Mouse (Mus musculus): ENCODE measurements at regions not wholly inside any gene's neighbourhood (a gene's known extent, or its start where the extent isn't known, plus 50 kb on each side); places are given as distances from the start of the nearest gene placed in this dataset.

- Histone ChIP-seq H3K4me2 (ENCODE audit: low read depth, low read length) (no peak overlapping the region), H3K4me3 (ENCODE audit: low read length) (no peak overlapping the region), H3K4me1 (ENCODE audit: control insufficient read depth, insufficient read depth, low read length) (no peaks in the 10 kb centered on the region), H3K27ac (ENCODE audit: low read length) (no peak overlapping the region), H3K9me3 (replicated peaks; ENCODE audit: control insufficient read depth, low read length) (no peaks in the 10 kb centered on the region), H3K27me3 (ENCODE audit: control insufficient read depth, insufficient read depth, low read length) (no peaks in the 10 kb centered on the region), H3K9ac (ENCODE audit: low read length) (no peak overlapping the region), H3K36me3 (ENCODE audit: control insufficient read depth, insufficient read depth) (no peaks in the 10 kb centered on the region)
- no peak for ATAC-seq (replicated peaks; ENCODE audit: extremely low read depth, insufficient read depth, low FRiP score)
- WGBS, result 32% methylated on average over 7 of the region's 7 CpGs
Observed at GRCm38 (mm10) chr9:27617096-27617839, 173.3 kb upstream of the Opcml start.

GRCm38 (mm10) chr9:27634901-27635300 lies 155.7 kb upstream of the Opcml start:
- H3K4me3 ChIP-seq (ENCODE audit: low read length), result no peak overlapping the region
- WGBS, result 55% methylated on average over 6 of the region's 6 CpGs
- no peaks in the 10 kb centered on the region for H3K27me3 ChIP-seq (ENCODE audit: control insufficient read depth, insufficient read depth, low read length)
- no peak overlapping the region for H3K27ac ChIP-seq (ENCODE audit: low read length)
- H3K4me2 ChIP-seq (ENCODE audit: low read depth, low read length), result no peak overlapping the region
- no peak overlapping the region for H3K9ac ChIP-seq (ENCODE audit: low read length)
- no peaks in the 10 kb centered on the region for H3K36me3 ChIP-seq (ENCODE audit: control insufficient read depth, insufficient read depth)
- ATAC-seq (replicated peaks; ENCODE audit: extremely low read depth, insufficient read depth, low FRiP score), result no peak
- no peaks in the 10 kb centered on the region for H3K4me1 ChIP-seq (ENCODE audit: control insufficient read depth, insufficient read depth, low read length)
- H3K9me3 ChIP-seq (replicated peaks; ENCODE audit: control insufficient read depth, low read length), result no peaks in the 10 kb centered on the region

GRCm38 (mm10) chr9:27640611-27641010 lies 150.0 kb upstream of the Opcml start:
- peaks cover 12% of the 10 kb centered on the region; the same call in 1 of the 2 replicates for H3K4me1 ChIP-seq (ENCODE audit: control insufficient read depth, insufficient read depth, low read length)
- H3K4me2 ChIP-seq (ENCODE audit: low read depth, low read length), result no peak overlapping the region
- H3K9me3 ChIP-seq (replicated peaks; ENCODE audit: control insufficient read depth, low read length), result no peaks in the 10 kb centered on the region
- ATAC-seq (replicated peaks; ENCODE audit: extremely low read depth, insufficient read depth, low FRiP score), result no peak
- H3K27me3 ChIP-seq (ENCODE audit: control insufficient read depth, insufficient read depth, low read length), result no peaks in the 10 kb centered on the region
- no peak overlapping the region for H3K27ac ChIP-seq (ENCODE audit: low read length)
- H3K9ac ChIP-seq (ENCODE audit: low read length), result no peak overlapping the region
- H3K36me3 ChIP-seq (ENCODE audit: control insufficient read depth, insufficient read depth), result no peaks in the 10 kb centered on the region
- H3K4me3 ChIP-seq (ENCODE audit: low read length), result no peak overlapping the region

- Histone ChIP-seq H3K36me3 (ENCODE audit: control insufficient read depth, insufficient read depth) (no peaks in the 10 kb centered on the region), H3K4me2 (ENCODE audit: low read depth, low read length) (no peak overlapping the region), H3K4me3 (ENCODE audit: low read length) (no peak overlapping the region), H3K9ac (ENCODE audit: low read length) (no peak overlapping the region), H3K4me1 (ENCODE audit: control insufficient read depth, insufficient read depth, low read length) (peaks cover 12% of the 10 kb centered on the region; the same call in 1 of the 2 replicates), H3K27ac (ENCODE audit: low read length) (peak overlapping the region; percentile 32; the same call in 1 of the 2 replicates), H3K27me3 (ENCODE audit: control insufficient read depth, insufficient read depth, low read length) (no peaks in the 10 kb centered on the region), H3K9me3 (replicated peaks; ENCODE audit: control insufficient read depth, low read length) (no peaks in the 10 kb centered on the region)
- no peak; the same call in 1 of the 2 replicates for ATAC-seq (replicated peaks; ENCODE audit: extremely low read depth, insufficient read depth, low FRiP score)
- WGBS, result 10% methylated on average over 1 of the region's 1 CpGs
Observed at GRCm38 (mm10) chr9:27643312-27643711, 147.3 kb upstream of the Opcml start.

- Histone ChIP-seq H3K4me1 (ENCODE audit: control insufficient read depth, insufficient read depth, low read length) (peaks cover 12% of the 10 kb centered on the region; the same call in 1 of the 2 replicates), H3K9me3 (replicated peaks; ENCODE audit: control insufficient read depth, low read length) (no peaks in the 10 kb centered on the region), H3K4me2 (ENCODE audit: low read depth, low read length) (no peak overlapping the region), H3K9ac (ENCODE audit: low read length) (no peak overlapping the region), H3K36me3 (ENCODE audit: control insufficient read depth, insufficient read depth) (no peaks in the 10 kb centered on the region), H3K27ac (ENCODE audit: low read length) (0 out of 2 replicates have a peak overlapping the region, but pooled peaks have one; percentile 17), H3K27me3 (ENCODE audit: control insufficient read depth, insufficient read depth, low read length) (no peaks in the 10 kb centered on the region), H3K4me3 (ENCODE audit: low read length) (no peak overlapping the region)
- no peak for ATAC-seq (replicated peaks; ENCODE audit: extremely low read depth, insufficient read depth, low FRiP score)
Observed at GRCm38 (mm10) chr9:27643916-27644315, 146.7 kb upstream of the Opcml start.

GRCm38 (mm10) chr9:27645435-27645834 lies 145.1 kb upstream of the Opcml start:
- Histone ChIP-seq H3K9ac (ENCODE audit: low read length) (no peak overlapping the region), H3K4me2 (ENCODE audit: low read depth, low read length) (no peak overlapping the region), H3K4me3 (ENCODE audit: low read length) (no peak overlapping the region), H3K36me3 (ENCODE audit: control insufficient read depth, insufficient read depth) (no peaks in the 10 kb centered on the region), H3K9me3 (replicated peaks; ENCODE audit: control insufficient read depth, low read length) (no peaks in the 10 kb centered on the region), H3K4me1 (ENCODE audit: control insufficient read depth, insufficient read depth, low read length) (peaks cover 12% of the 10 kb centered on the region; the same call in 1 of the 2 replicates), H3K27me3 (ENCODE audit: control insufficient read depth, insufficient read depth, low read length) (no peaks in the 10 kb centered on the region), H3K27ac (ENCODE audit: low read length) (no peak overlapping the region)
- no peak for ATAC-seq (replicated peaks; ENCODE audit: extremely low read depth, insufficient read depth, low FRiP score)
- 61% methylated on average over 5 of the region's 5 CpGs for WGBS

GRCm38 (mm10) chr9:27646100-27646499 lies 144.5 kb upstream of the Opcml start:
- no peak overlapping the region for H3K4me2 ChIP-seq (ENCODE audit: low read depth, low read length)
- no peaks in the 10 kb centered on the region for H3K9me3 ChIP-seq (replicated peaks; ENCODE audit: control insufficient read depth, low read length)
- ATAC-seq (replicated peaks; ENCODE audit: extremely low read depth, insufficient read depth, low FRiP score), result no peak
- H3K4me1 ChIP-seq (ENCODE audit: control insufficient read depth, insufficient read depth, low read length), result peaks cover 12% of the 10 kb centered on the region; the same call in 1 of the 2 replicates
- no peak overlapping the region for H3K4me3 ChIP-seq (ENCODE audit: low read length)
- 92% methylated on average over 7 of the region's 8 CpGs for WGBS
- H3K9ac ChIP-seq (ENCODE audit: low read length), result no peak overlapping the region
- H3K36me3 ChIP-seq (ENCODE audit: control insufficient read depth, insufficient read depth), result no peaks in the 10 kb centered on the region
- no peaks in the 10 kb centered on the region for H3K27me3 ChIP-seq (ENCODE audit: control insufficient read depth, insufficient read depth, low read length)
- no peak overlapping the region for H3K27ac ChIP-seq (ENCODE audit: low read length)

- H3K9ac ChIP-seq (ENCODE audit: low read length), result no peak overlapping the region
- H3K4me1 ChIP-seq (ENCODE audit: control insufficient read depth, insufficient read depth, low read length), result peaks cover 12% of the 10 kb centered on the region; the same call in 1 of the 2 replicates
- H3K27ac ChIP-seq (ENCODE audit: low read length), result no peak overlapping the region
- H3K9me3 ChIP-seq (replicated peaks; ENCODE audit: control insufficient read depth, low read length), result no peaks in the 10 kb centered on the region
- no peaks in the 10 kb centered on the region for H3K36me3 ChIP-seq (ENCODE audit: control insufficient read depth, insufficient read depth)
- no peak overlapping the region for H3K4me3 ChIP-seq (ENCODE audit: low read length)
- no peak for ATAC-seq (replicated peaks; ENCODE audit: extremely low read depth, insufficient read depth, low FRiP score)
- no peak overlapping the region for H3K4me2 ChIP-seq (ENCODE audit: low read depth, low read length)
- WGBS, result 52% methylated on average over 10 of the region's 10 CpGs
- no peaks in the 10 kb centered on the region for H3K27me3 ChIP-seq (ENCODE audit: control insufficient read depth, insufficient read depth, low read length)
Observed at GRCm38 (mm10) chr9:27646956-27647355, 143.6 kb upstream of the Opcml start.

GRCm38 (mm10) chr9:27658001-27658400 lies 132.6 kb upstream of the Opcml start:
- Histone ChIP-seq H3K36me3 (ENCODE audit: control insufficient read depth, insufficient read depth) (no peaks in the 10 kb centered on the region), H3K27ac (ENCODE audit: low read length) (no peak overlapping the region), H3K27me3 (ENCODE audit: control insufficient read depth, insufficient read depth, low read length) (no peaks in the 10 kb centered on the region), H3K9me3 (replicated peaks; ENCODE audit: control insufficient read depth, low read length) (no peaks in the 10 kb centered on the region), H3K4me1 (ENCODE audit: control insufficient read depth, insufficient read depth, low read length) (no peaks in the 10 kb centered on the region), H3K4me2 (ENCODE audit: low read depth, low read length) (no peak overlapping the region), H3K4me3 (ENCODE audit: low read length) (no peak overlapping the region), H3K9ac (ENCODE audit: low read length) (no peak overlapping the region)
- 73% methylated on average over 1 of the region's 1 CpGs for WGBS
- ATAC-seq (replicated peaks; ENCODE audit: extremely low read depth, insufficient read depth, low FRiP score), result no peak
